Mouse (Mus musculus) hindbrain, embryonic 10.5 days (tissue): ENCODE measurements around the gene Anks1b. TPM values are rescaled to one million over a fixed set of nuclear protein-coding genes. Genes with fewer than 3 reads are reported as not detected.
"Not testable (repeated sequence)": the region's sequence is repeated elsewhere in the genome, so short reads cannot be mapped to it uniquely, and the experiment has no call there.

Experiments
- DNase-seq: peaks from one replicate; pipeline ENCODE4 v3.0.0-alpha.2; 2017; ENCODE audit warnings: low spot score
- H3K27ac ChIP-seq: fragments of 300-500 bp; sonication (generic); 2 replicates; pipeline ENCODE4 v1.5.1; 2016; ENCODE audit warnings: mild to moderate bottlenecking, moderate library complexity
- H3K27me3 ChIP-seq: fragments of 300-500 bp; sonication (generic); 2 replicates; pipeline ENCODE4 v1.6.1; 2016; ENCODE audit warnings: mild to moderate bottlenecking; ENCODE audit not compliant: poor library complexity, insufficient read depth, severe bottlenecking
- H3K36me3 ChIP-seq: fragments of 300-500 bp; sonication (generic); 2 replicates; pipeline ENCODE4 v1.6.1; 2016; ENCODE audit warnings: mild to moderate bottlenecking, moderate library complexity
- H3K4me1 ChIP-seq: fragments of 300-500 bp; sonication (generic); replicated peaks from 2 replicates; pipeline ENCODE4 v1.6.1; 2016; ENCODE audit warnings: mild to moderate bottlenecking
- H3K4me3 ChIP-seq: fragments of 300-500 bp; sonication (generic); 2 replicates; pipeline ENCODE4 v1.5.1; 2016; ENCODE audit warnings: mild to moderate bottlenecking, moderate library complexity
- H3K9me3 ChIP-seq: fragments of 300-500 bp; sonication (generic); 2 replicates; pipeline ENCODE4 v1.6.1; 2016; ENCODE audit warnings: mild to moderate bottlenecking, moderate library complexity
- WGBS: fragments of 180-500 bp; shearing (Covaris S2); methylation state at CpG from one replicate; pipeline ENCODE4 v1.1.7; 2016; 5-methylcytosine and 5-hydroxymethylcytosine counted together
- polyA plus RNA-seq: library from polyadenylated mRNA; unstranded; fragments of >200 nt; fragmentation: Nextera tagmentation; extraction: Ambion mirVana; gene quantifications from 2 replicates; pipeline ENCODE4 v1.2.1, GENCODE M21; 2016

Anks1b gene
- polyA plus RNA-seq, 1 experiment from 2014 or later: 4.1 TPM

- H3K9me3 ChIP-seq, H3K27me3 ChIP-seq, H3K4me3 ChIP-seq, H3K4me1 ChIP-seq, H3K36me3 ChIP-seq, H3K27ac ChIP-seq, DNase-seq: not testable (repeated sequence)
- WGBS: 88% methylated on average over 3 of the region's 3 CpGs
Observed at GRCm38 (mm10) chr10:90630794-90631193, 757.5 kb downstream of the Anks1b start.

- Histone ChIP-seq H3K4me1 (no peaks in the 10 kb centered on the region), H3K27ac (no peak overlapping the region), H3K9me3 (0 out of 2 replicates have a peak, but pooled peaks cover 3% of the 10 kb centered on the region), H3K4me3 (no peak overlapping the region), H3K36me3 (no peaks in the 10 kb centered on the region), H3K27me3 (no peaks in the 10 kb centered on the region)
- DNase-seq: no peak
- 82% methylated on average over 4 of the region's 4 CpGs for WGBS
Observed at GRCm38 (mm10) chr10:90637352-90637751, 764.0 kb downstream of the Anks1b start.

- H3K4me1 ChIP-seq: no peaks in the 10 kb centered on the region
- H3K27me3 ChIP-seq: no peaks in the 10 kb centered on the region
- H3K4me3 ChIP-seq: no peak overlapping the region
- 85% methylated on average over 2 of the region's 2 CpGs for WGBS
- H3K27ac ChIP-seq: no peak overlapping the region
- H3K9me3 ChIP-seq: no peaks in the 10 kb centered on the region
- no peaks in the 10 kb centered on the region for H3K36me3 ChIP-seq
- no peak for DNase-seq
Observed at GRCm38 (mm10) chr10:90649681-90650080, 776.4 kb downstream of the Anks1b start.

GRCm38 (mm10) chr10:90657416-90658120 lies 784.3 kb downstream of the Anks1b start:
- WGBS: 84% methylated on average over 7 of the region's 7 CpGs
- Histone ChIP-seq H3K27ac (no peak overlapping the region), H3K36me3 (no peaks in the 10 kb centered on the region), H3K9me3 (no peaks in the 10 kb centered on the region), H3K4me3 (no peak overlapping the region), H3K27me3 (no peaks in the 10 kb centered on the region), H3K4me1 (no peaks in the 10 kb centered on the region)
- DNase-seq: no peak

GRCm38 (mm10) chr10:90666746-90667145 lies 793.4 kb downstream of the Anks1b start:
- H3K27me3 ChIP-seq: no peaks in the 10 kb centered on the region
- no peak overlapping the region for H3K4me3 ChIP-seq
- H3K27ac ChIP-seq: no peak overlapping the region
- no peak for DNase-seq
- no peaks in the 10 kb centered on the region for H3K4me1 ChIP-seq
- 96% methylated on average over 2 of the region's 2 CpGs for WGBS
- no peaks in the 10 kb centered on the region for H3K36me3 ChIP-seq
- no peaks in the 10 kb centered on the region for H3K9me3 ChIP-seq

- WGBS: 87% methylated on average over 3 of the region's 3 CpGs
- H3K9me3 ChIP-seq: no peaks in the 10 kb centered on the region
- no peaks in the 10 kb centered on the region; the same call in 1 of the 2 replicates for H3K4me1 ChIP-seq
- H3K27ac ChIP-seq: no peak overlapping the region
- no peak overlapping the region for H3K4me3 ChIP-seq
- H3K27me3 ChIP-seq: no peaks in the 10 kb centered on the region
- H3K36me3 ChIP-seq: no peaks in the 10 kb centered on the region
- DNase-seq: no peak
Observed at GRCm38 (mm10) chr10:90670291-90670690, 797.0 kb downstream of the Anks1b start.

- Histone ChIP-seq H3K27me3 (no peaks in the 10 kb centered on the region), H3K4me3 (no peak overlapping the region), H3K27ac (no peak overlapping the region), H3K4me1 (no peaks in the 10 kb centered on the region; the same call in 1 of the 2 replicates), H3K9me3 (no peaks in the 10 kb centered on the region), H3K36me3 (no peaks in the 10 kb centered on the region)
- WGBS: 88% methylated on average over 3 of the region's 3 CpGs
- no peak for DNase-seq
Observed at GRCm38 (mm10) chr10:90672135-90672534, 798.8 kb downstream of the Anks1b start.

GRCm38 (mm10) chr10:90674362-90674761 lies 801.1 kb downstream of the Anks1b start:
- H3K9me3 ChIP-seq: no peaks in the 10 kb centered on the region
- no peak overlapping the region for H3K4me3 ChIP-seq
- H3K36me3 ChIP-seq: no peaks in the 10 kb centered on the region
- no peak for DNase-seq
- H3K27me3 ChIP-seq: no peaks in the 10 kb centered on the region
- H3K4me1 ChIP-seq: no peaks in the 10 kb centered on the region; the same call in 1 of the 2 replicates
- H3K27ac ChIP-seq: no peak overlapping the region
- 79% methylated on average over 10 of the region's 10 CpGs for WGBS

- 93% methylated on average over 3 of the region's 3 CpGs for WGBS
- H3K36me3 ChIP-seq: no peaks in the 10 kb centered on the region
- H3K9me3 ChIP-seq: no peaks in the 10 kb centered on the region
- H3K4me1 ChIP-seq: no peaks in the 10 kb centered on the region; the same call in 1 of the 2 replicates
- no peak for DNase-seq
- H3K4me3 ChIP-seq: no peak overlapping the region
- no peak overlapping the region for H3K27ac ChIP-seq
- H3K27me3 ChIP-seq: no peaks in the 10 kb centered on the region
Observed at GRCm38 (mm10) chr10:90677421-90677820, 804.1 kb downstream of the Anks1b start.

GRCm38 (mm10) chr10:90679713-90680470 lies 806.6 kb downstream of the Anks1b start:
- Histone ChIP-seq H3K36me3 (no peaks in the 10 kb centered on the region), H3K4me1 (no peaks in the 10 kb centered on the region), H3K27ac (no peak overlapping the region), H3K4me3 (no peak overlapping the region), H3K27me3 (no peaks in the 10 kb centered on the region), H3K9me3 (no peaks in the 10 kb centered on the region)
- no peak for DNase-seq
- 91% methylated on average over 10 of the region's 10 CpGs for WGBS

- 50% methylated on average over 3 of the region's 3 CpGs for WGBS
- DNase-seq: no peak
- no peak overlapping the region for H3K4me3 ChIP-seq
- H3K4me1 ChIP-seq: 0 out of 2 replicates have a peak, but pooled peaks cover 2% of the 10 kb centered on the region
- H3K27ac ChIP-seq: no peak overlapping the region
- no peaks in the 10 kb centered on the region for H3K27me3 ChIP-seq
- H3K9me3 ChIP-seq: no peaks in the 10 kb centered on the region
- no peaks in the 10 kb centered on the region for H3K36me3 ChIP-seq
Observed at GRCm38 (mm10) chr10:90683813-90684212, 810.5 kb downstream of the Anks1b start.

- Histone ChIP-seq H3K27me3 (no peaks in the 10 kb centered on the region), H3K27ac (no peak overlapping the region), H3K36me3 (no peaks in the 10 kb centered on the region), H3K9me3 (no peaks in the 10 kb centered on the region), H3K4me1 (0 out of 2 replicates have a peak, but pooled peaks cover 5% of the 10 kb centered on the region), H3K4me3 (no peak overlapping the region)
- DNase-seq: no peak
- WGBS: 71% methylated on average over 4 of the region's 4 CpGs
Observed at GRCm38 (mm10) chr10:90685367-90685766, 812.1 kb downstream of the Anks1b start.

- DNase-seq: no peak
- H3K36me3 ChIP-seq: no peaks in the 10 kb centered on the region
- 91% methylated on average over 5 of the region's 5 CpGs for WGBS
- H3K9me3 ChIP-seq: no peaks in the 10 kb centered on the region
- 0 out of 2 replicates have a peak, but pooled peaks cover 5% of the 10 kb centered on the region for H3K4me1 ChIP-seq
- H3K27ac ChIP-seq: no peak overlapping the region
- no peaks in the 10 kb centered on the region for H3K27me3 ChIP-seq
- no peak overlapping the region for H3K4me3 ChIP-seq
Observed at GRCm38 (mm10) chr10:90688153-90688552, 814.8 kb downstream of the Anks1b start.
